ENCODE assay signal across 19 mouse cellular contexts in the genomic region with DNA sequence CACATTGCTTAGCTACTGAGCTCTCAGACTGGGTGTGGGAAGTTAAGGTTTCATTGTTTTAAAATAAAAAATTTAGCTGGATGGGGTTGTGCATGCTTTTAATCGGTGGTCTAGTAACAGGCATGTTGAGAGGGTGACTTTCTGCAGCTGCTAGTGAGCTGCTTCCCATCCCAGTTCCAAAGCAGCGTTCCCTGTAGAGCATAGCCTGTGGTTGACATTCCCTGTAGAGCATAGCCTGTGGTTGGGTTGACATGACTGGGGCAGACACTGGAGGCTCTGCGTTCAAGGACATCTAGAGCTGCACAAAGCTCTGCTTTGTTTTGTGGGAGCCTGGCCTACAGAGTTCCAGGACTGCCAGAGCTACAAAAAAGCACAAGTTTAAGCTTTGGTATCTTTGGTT.
"Had no signal": no experiment of that assay in that cellular context is flagged by ENCODE, and none has a peak within 500 bp of the region (broad histone marks: within the 10 kb centered on the region; RNA-seq: fewer than 3 reads in every experiment).

No protein-coding gene starts in this region.

- DNase-seq: kidney, adult 2 months; kidney, postnatal 25 days; layer of hippocampus, adult 9-11 months; layer of hippocampus, postnatal 36 days; lung, embryonic 14.5 days; lung, postnatal 10 days; spleen, adult 18-20 months; thymus, adult 2 months; thymus, postnatal 25 days had no signal

- H3K9ac ChIP-seq: kidney, embryonic 15.5 days; limb, embryonic 13.5 days; liver, embryonic 14.5 days; lung, embryonic 14.5 days; neural tube, embryonic 15.5 days; stomach, embryonic 15.5 days had no signal

- ATAC-seq: intestine, embryonic 16.5 days; midbrain, embryonic 16.5 days had no signal

- H3K4me3 ChIP-seq: kidney, embryonic 15.5 days; limb, embryonic 13.5 days; megakaryocyte, embryonic 14.5 days; neural tube, embryonic 15.5 days; stomach, embryonic 15.5 days had no signal

- H3K4me2 ChIP-seq: kidney, embryonic 15.5 days; limb, embryonic 13.5 days; lung, embryonic 14.5 days; midbrain, embryonic 11.5 days; neural tube, embryonic 15.5 days; stomach, embryonic 15.5 days had no signal

- H3K9me3 ChIP-seq: kidney, embryonic 15.5 days; limb, embryonic 13.5 days; megakaryocyte, embryonic 14.5 days; neural tube, embryonic 15.5 days; stomach, embryonic 15.5 days had no signal

- H3K27ac ChIP-seq: kidney, embryonic 15.5 days; limb, embryonic 13.5 days; liver, embryonic 14.5 days; macrophage; neural tube, embryonic 15.5 days; stomach, embryonic 15.5 days had no signal

- H3K27me3 ChIP-seq: kidney, embryonic 15.5 days; limb, embryonic 13.5 days; megakaryocyte, embryonic 14.5 days; neural tube, embryonic 15.5 days; stomach, embryonic 15.5 days had no signal
